Mouse (Mus musculus): ENCODE results near the gene Nmrk1.

GRCm38 (mm10) chr19:18619060-18619459 lies 12.7 kb upstream of the Nmrk1 start:
- TF ChIP-seq GATA2 (IDR thresholded peaks at IDR 0.05; ENCODE audit: borderline replicate concordance, low read depth, low read length) (no peak), CTCF (IDR thresholded peaks at IDR 0.05; ENCODE audit: low read depth, low read length) (no peak), TAL1 (conservative IDR thresholded peaks at IDR 0.05; ENCODE audit: low read depth, low read length) (no peak)
